Mouse (Mus musculus) spleen, postnatal 10 days (tissue): ENCODE measurements around the gene Rpl36-ps4.
"Not testable (repeated sequence)": the region's sequence is repeated elsewhere in the genome, so short reads cannot be mapped to it uniquely, and the experiment has no call there.

Source experiments
- DNase-seq, 2 experiments: peaks; one replicate each; pipeline ENCODE4 v3.0.0; 2021 to 2022; ENCODE audit warnings: low spot score in 2 of 2

The Rpl36-ps4 gene

GRCm38 (mm10) chr17:87936156-87936555 is 15.4 kb downstream of the Rpl36-ps4 start:
- no peak for DNase-seq

GRCm38 (mm10) chr17:87948965-87949584 is 28.3 kb downstream of the Rpl36-ps4 start:
- DNase-seq, result peak; percentile 63 to 77

- not testable (repeated sequence) for DNase-seq
Measured at GRCm38 (mm10) chr17:87954618-87955124, 33.9 kb downstream of the Rpl36-ps4 start.

- DNase-seq, result no peak
Measured at GRCm38 (mm10) chr17:87957096-87957840, 36.5 kb downstream of the Rpl36-ps4 start.

GRCm38 (mm10) chr17:87958283-87958682 is 37.5 kb downstream of the Rpl36-ps4 start:
- peak in 1 of 2 experiments; percentile 30 for DNase-seq

- not testable (repeated sequence) for DNase-seq
Measured at GRCm38 (mm10) chr17:87959406-87959805, 38.6 kb downstream of the Rpl36-ps4 start.

GRCm38 (mm10) chr17:87959931-87960330 is 39.2 kb downstream of the Rpl36-ps4 start:
- DNase-seq, result not testable (repeated sequence)

- no peak for DNase-seq
Measured at GRCm38 (mm10) chr17:87963081-87964075, 42.6 kb downstream of the Rpl36-ps4 start.

GRCm38 (mm10) chr17:87968483-87968926 is 47.7 kb downstream of the Rpl36-ps4 start:
- DNase-seq, result not testable (repeated sequence)
